Mouse (Mus musculus): Measurements from ENCODE around the gene P2rx5. TPM values are rescaled to one million over a fixed set of nuclear protein-coding genes. Genes with fewer than 3 reads are reported as not detected.

The P2rx5 gene
- polyA plus RNA-seq, 1 experiment: 0.54 TPM

- Histone ChIP-seq H3K4me3 (ENCODE audit: control insufficient read depth, low read depth, low read length) (no peak overlapping the region), H3K27me3 (ENCODE audit: control insufficient read depth, insufficient read depth, low read length) (no peaks in the 10 kb centered on the region), H3K27ac (ENCODE audit: control insufficient read depth, insufficient read depth, low read depth, low read length) (no peak overlapping the region), H3K4me1 (ENCODE audit: control insufficient read depth, insufficient read depth, low read length) (peaks cover 11% of the 10 kb centered on the region), H3K36me3 (ENCODE audit: control insufficient read depth, insufficient read depth, low read length) (no peaks in the 10 kb centered on the region; the same call in 1 of the 2 replicates)
- TF ChIP-seq POLR2A (IDR thresholded peaks at IDR 0.05; ENCODE audit: control insufficient read depth, low read depth, low read length): no peak
- no peak for TF ChIP-seq CTCF (IDR thresholded peaks at IDR 0.05; ENCODE audit: control insufficient read depth, insufficient read depth, insufficient replicate concordance, low read depth, low read length)
These were observed 41.4 kb downstream of the P2rx5 start for GRCm38 (mm10) chr11:73201597-73201996.

- peaks cover 6% of the 10 kb centered on the region for H3K4me1 ChIP-seq (ENCODE audit: control insufficient read depth, insufficient read depth, low read length)
- no peak overlapping the region for H3K27ac ChIP-seq (ENCODE audit: control insufficient read depth, insufficient read depth, low read depth, low read length)
- no peak for TF ChIP-seq CTCF (IDR thresholded peaks at IDR 0.05; ENCODE audit: control insufficient read depth, insufficient read depth, insufficient replicate concordance, low read depth, low read length)
- TF ChIP-seq POLR2A (IDR thresholded peaks at IDR 0.05; ENCODE audit: control insufficient read depth, low read depth, low read length): no peak
- no peak overlapping the region for H3K4me3 ChIP-seq (ENCODE audit: control insufficient read depth, low read depth, low read length)
- H3K27me3 ChIP-seq (ENCODE audit: control insufficient read depth, insufficient read depth, low read length): no peaks in the 10 kb centered on the region
- H3K36me3 ChIP-seq (ENCODE audit: control insufficient read depth, insufficient read depth, low read length): no peaks in the 10 kb centered on the region; the same call in 1 of the 2 replicates
These were observed 43.7 kb downstream of the P2rx5 start for GRCm38 (mm10) chr11:73203895-73204294.

- TF ChIP-seq CTCF (IDR thresholded peaks at IDR 0.05; ENCODE audit: control insufficient read depth, insufficient read depth, insufficient replicate concordance, low read depth, low read length): no peak
- no peak for TF ChIP-seq POLR2A (IDR thresholded peaks at IDR 0.05; ENCODE audit: control insufficient read depth, low read depth, low read length)
- no peaks in the 10 kb centered on the region for H3K4me1 ChIP-seq (ENCODE audit: control insufficient read depth, insufficient read depth, low read length)
- H3K27ac ChIP-seq (ENCODE audit: control insufficient read depth, insufficient read depth, low read depth, low read length): no peak overlapping the region
- no peaks in the 10 kb centered on the region; the same call in 1 of the 2 replicates for H3K36me3 ChIP-seq (ENCODE audit: control insufficient read depth, insufficient read depth, low read length)
- H3K27me3 ChIP-seq (ENCODE audit: control insufficient read depth, insufficient read depth, low read length): no peaks in the 10 kb centered on the region
- H3K4me3 ChIP-seq (ENCODE audit: control insufficient read depth, low read depth, low read length): no peak overlapping the region
These were observed 45.0 kb downstream of the P2rx5 start for GRCm38 (mm10) chr11:73205194-73205593.

GRCm38 (mm10) chr11:73207621-73208020, 47.4 kb downstream of the P2rx5 start:
- Histone ChIP-seq H3K27ac (ENCODE audit: control insufficient read depth, insufficient read depth, low read depth, low read length) (no peak overlapping the region), H3K4me1 (ENCODE audit: control insufficient read depth, insufficient read depth, low read length) (no peaks in the 10 kb centered on the region), H3K36me3 (ENCODE audit: control insufficient read depth, insufficient read depth, low read length) (no peaks in the 10 kb centered on the region; the same call in 1 of the 2 replicates), H3K4me3 (ENCODE audit: control insufficient read depth, low read depth, low read length) (no peak overlapping the region), H3K27me3 (ENCODE audit: control insufficient read depth, insufficient read depth, low read length) (no peaks in the 10 kb centered on the region)
- TF ChIP-seq CTCF (IDR thresholded peaks at IDR 0.05; ENCODE audit: control insufficient read depth, insufficient read depth, insufficient replicate concordance, low read depth, low read length) (no peak), POLR2A (IDR thresholded peaks at IDR 0.05; ENCODE audit: control insufficient read depth, low read depth, low read length) (no peak)

GRCm38 (mm10) chr11:73213956-73214355, 53.7 kb downstream of the P2rx5 start:
- Histone ChIP-seq H3K27ac (ENCODE audit: control insufficient read depth, insufficient read depth, low read depth, low read length) (no peak overlapping the region), H3K36me3 (ENCODE audit: control insufficient read depth, insufficient read depth, low read length) (no peaks in the 10 kb centered on the region), H3K4me1 (ENCODE audit: control insufficient read depth, insufficient read depth, low read length) (no peaks in the 10 kb centered on the region), H3K27me3 (ENCODE audit: control insufficient read depth, insufficient read depth, low read length) (no peaks in the 10 kb centered on the region), H3K4me3 (ENCODE audit: control insufficient read depth, low read depth, low read length) (no peak overlapping the region)
- TF ChIP-seq POLR2A (IDR thresholded peaks at IDR 0.05; ENCODE audit: control insufficient read depth, low read depth, low read length) (no peak), CTCF (IDR thresholded peaks at IDR 0.05; ENCODE audit: control insufficient read depth, insufficient read depth, insufficient replicate concordance, low read depth, low read length) (no peak)

GRCm38 (mm10) chr11:73219671-73220070, 59.5 kb downstream of the P2rx5 start:
- TF ChIP-seq POLR2A (IDR thresholded peaks at IDR 0.05; ENCODE audit: control insufficient read depth, low read depth, low read length) (no peak), CTCF (IDR thresholded peaks at IDR 0.05; ENCODE audit: control insufficient read depth, insufficient read depth, insufficient replicate concordance, low read depth, low read length) (peak; percentile 49; the same call in 1 of the 2 replicates)
- no peak overlapping the region for H3K27ac ChIP-seq (ENCODE audit: control insufficient read depth, insufficient read depth, low read depth, low read length)
- H3K36me3 ChIP-seq (ENCODE audit: control insufficient read depth, insufficient read depth, low read length): no peaks in the 10 kb centered on the region
- no peaks in the 10 kb centered on the region for H3K4me1 ChIP-seq (ENCODE audit: control insufficient read depth, insufficient read depth, low read length)
- H3K27me3 ChIP-seq (ENCODE audit: control insufficient read depth, insufficient read depth, low read length): no peaks in the 10 kb centered on the region
- no peak overlapping the region for H3K4me3 ChIP-seq (ENCODE audit: control insufficient read depth, low read depth, low read length)

GRCm38 (mm10) chr11:73220651-73221050, 60.4 kb downstream of the P2rx5 start:
- Histone ChIP-seq H3K27me3 (ENCODE audit: control insufficient read depth, insufficient read depth, low read length) (no peaks in the 10 kb centered on the region), H3K4me1 (ENCODE audit: control insufficient read depth, insufficient read depth, low read length) (no peaks in the 10 kb centered on the region), H3K4me3 (ENCODE audit: control insufficient read depth, low read depth, low read length) (no peak overlapping the region), H3K36me3 (ENCODE audit: control insufficient read depth, insufficient read depth, low read length) (no peaks in the 10 kb centered on the region), H3K27ac (ENCODE audit: control insufficient read depth, insufficient read depth, low read depth, low read length) (no peak overlapping the region)
- TF ChIP-seq POLR2A (IDR thresholded peaks at IDR 0.05; ENCODE audit: control insufficient read depth, low read depth, low read length) (no peak), CTCF (IDR thresholded peaks at IDR 0.05; ENCODE audit: control insufficient read depth, insufficient read depth, insufficient replicate concordance, low read depth, low read length) (no peak)

Other genes starting within 250 kb of the P2rx5 start
- gene Atp2a3, start 199.3 kb upstream of the P2rx5 start, polyA plus RNA-seq (2012; rRNA removed): 4.8 and 4.9 TPM in 2 replicates
- 0.44 and 6.8 TPM in 2 replicates for gene P2rx1, start 161.3 kb upstream of the P2rx5 start, polyA plus RNA-seq (2012; rRNA removed)
- gene Camkk1, start 141.4 kb upstream of the P2rx5 start, polyA plus RNA-seq (2012; rRNA removed): 0.96 and 1.1 TPM in 2 replicates
- gene Ncbp3, start 112.6 kb upstream of the P2rx5 start, polyA plus RNA-seq (2012; rRNA removed): 1.6 and 1.8 TPM in 2 replicates
- 12.3 and 13.7 TPM in 2 replicates for gene Itgae, start 69.8 kb upstream of the P2rx5 start, polyA plus RNA-seq (2012; rRNA removed)
- 256 and 297 TPM in 2 replicates for gene Haspin, start 22.1 kb upstream of the P2rx5 start, polyA plus RNA-seq (2012; rRNA removed)
- gene Emc6, start 16.6 kb downstream of the P2rx5 start, polyA plus RNA-seq (2012; rRNA removed): 33.1 and 36.0 TPM in 2 replicates
- gene Tax1bp3, start 16.7 kb downstream of the P2rx5 start, polyA plus RNA-seq (2012; rRNA removed): 8.7 and 14.5 TPM in 2 replicates
- gene Ctns, start 38.6 kb downstream of the P2rx5 start, polyA plus RNA-seq (2012; rRNA removed): 17.8 and 18.3 TPM in 2 replicates
- gene Shpk, start 39.0 kb downstream of the P2rx5 start, polyA plus RNA-seq (2012; rRNA removed): 1.8 and 2.0 TPM in 2 replicates
- 0.17 and 1.6 TPM in 2 replicates for gene Trpv1, start 73.9 kb downstream of the P2rx5 start, polyA plus RNA-seq (2012; rRNA removed)
- gene Trpv3, start 107.0 kb downstream of the P2rx5 start, polyA plus RNA-seq (2012; rRNA removed): 0.04 and 0.05 TPM in 2 replicates
- gene Aspa, start 169.2 kb downstream of the P2rx5 start, polyA plus RNA-seq (2012; rRNA removed): 3.1 and 3.6 TPM in 2 replicates
- gene Gm49340, start 169.3 kb downstream of the P2rx5 start, polyA plus RNA-seq (2012; rRNA removed): 0.40 and 0.59 TPM in 2 replicates
- gene Spata22, start 169.3 kb downstream of the P2rx5 start, polyA plus RNA-seq (2012; rRNA removed): 6.1 and 8.5 TPM in 2 replicates
- gene Olfr20, start 190.4 kb downstream of the P2rx5 start, polyA plus RNA-seq (2012; rRNA removed): 2.2 and 3.0 TPM in 2 replicates
- 0.11 TPM in 1 of 2 replicates, not detected in the other for gene Olfr376, start 210.8 kb downstream of the P2rx5 start, polyA plus RNA-seq (2012; rRNA removed)
- gene Olfr1, start 239.2 kb downstream of the P2rx5 start, polyA plus RNA-seq (2012; rRNA removed): 0.12 TPM in 1 of 2 replicates, not detected in the other